Mouse (Mus musculus): Measurements from ENCODE around the gene Gm9747. TPM values are rescaled to one million over a fixed set of nuclear protein-coding genes. Genes with fewer than 3 reads are reported as not detected.

Gene Gm9747
- polyA plus RNA-seq, 1 experiment from 2014 or later = 6.2 TPM

DNA sequence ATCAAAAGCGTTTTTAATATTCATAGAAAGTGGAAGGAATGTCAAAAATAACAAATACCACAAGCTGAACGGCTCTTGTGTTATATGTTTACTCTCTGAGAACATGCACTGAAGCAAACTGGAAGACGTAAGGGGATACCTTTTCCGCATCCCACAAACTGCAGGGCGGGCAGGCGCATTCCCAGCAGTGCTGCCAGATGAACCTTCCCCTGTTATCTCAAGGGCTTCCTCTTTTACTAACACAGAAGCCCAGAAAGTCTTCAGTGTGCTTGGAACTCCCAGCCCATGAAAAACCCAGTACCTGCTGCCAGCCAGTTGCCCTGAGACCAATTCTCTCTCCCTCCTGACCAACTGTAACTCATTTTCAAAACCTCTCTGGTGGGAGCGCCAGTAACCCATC is 32.3 kb upstream of the Gm9747 start:
- H3K27me3 ChIP-seq (ENCODE audit: control insufficient read depth, insufficient read depth, low read length) = no peaks in the 10 kb centered on the region
- no peak overlapping the region for H3K9ac ChIP-seq (ENCODE audit: low read length)
- no peaks in the 10 kb centered on the region for H3K4me1 ChIP-seq (replicated peaks; ENCODE audit: control insufficient read depth, insufficient read depth)
- DNase-seq (ENCODE audit: low spot score) = no peak
- no peaks in the 10 kb centered on the region for H3K9me3 ChIP-seq (ENCODE audit: control insufficient read depth, low read length)
- H3K36me3 ChIP-seq (ENCODE audit: control insufficient read depth, insufficient read depth, low read length) = no peaks in the 10 kb centered on the region
- TF ChIP-seq EP300 (optimal IDR thresholded peaks at IDR 0.05) (no peak), CTCF (IDR thresholded peaks at IDR 0.05; ENCODE audit: low read depth) (no peak)
- no peak overlapping the region for H3K4me2 ChIP-seq (replicated peaks; ENCODE audit: low read depth)
- no peak for ATAC-seq (ENCODE audit: low FRiP score, low TSS enrichment)
- H3K27ac ChIP-seq (replicated peaks) = no peak overlapping the region
- 46% methylated on average over 7 of the region's 7 CpGs for WGBS
- H3K4me3 ChIP-seq (ENCODE audit: low read depth, low read length) = no peak overlapping the region

DNA sequence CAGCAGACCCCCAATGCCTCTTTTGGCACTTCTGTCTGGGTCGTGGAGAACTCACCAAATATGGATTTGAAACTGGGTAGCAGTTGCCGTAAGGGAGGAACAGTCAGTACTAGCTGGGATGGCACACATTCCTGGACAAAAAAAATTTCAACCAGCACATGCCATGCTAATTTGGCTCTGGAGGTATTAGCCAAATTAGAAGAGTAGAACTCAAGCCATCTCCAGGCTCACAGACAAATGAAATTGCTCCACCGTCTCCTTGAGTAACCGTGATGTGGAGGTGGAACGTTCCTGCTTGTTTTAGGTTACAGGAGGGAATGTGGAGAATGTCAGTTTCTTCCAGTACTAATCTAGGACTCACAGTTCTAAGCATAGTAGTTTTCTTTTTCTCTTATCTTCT is 25.4 kb upstream of the Gm9747 start:
- Histone ChIP-seq H3K4me3 (ENCODE audit: low read depth, low read length) (no peak overlapping the region), H3K4me1 (replicated peaks; ENCODE audit: control insufficient read depth, insufficient read depth) (no peaks in the 10 kb centered on the region), H3K9me3 (ENCODE audit: control insufficient read depth, low read length) (no peaks in the 10 kb centered on the region), H3K9ac (ENCODE audit: low read length) (no peak overlapping the region), H3K4me2 (replicated peaks; ENCODE audit: low read depth) (no peak overlapping the region), H3K36me3 (ENCODE audit: control insufficient read depth, insufficient read depth, low read length) (no peaks in the 10 kb centered on the region), H3K27me3 (ENCODE audit: control insufficient read depth, insufficient read depth, low read length) (no peaks in the 10 kb centered on the region), H3K27ac (replicated peaks) (no peak overlapping the region)
- DNase-seq (ENCODE audit: low spot score) (no peak), ATAC-seq (ENCODE audit: low FRiP score, low TSS enrichment) (no peak)
- no peak for TF ChIP-seq EP300 (optimal IDR thresholded peaks at IDR 0.05)
- no peak for TF ChIP-seq CTCF (IDR thresholded peaks at IDR 0.05; ENCODE audit: low read depth)
- WGBS = 71% methylated on average over 5 of the region's 5 CpGs

DNA sequence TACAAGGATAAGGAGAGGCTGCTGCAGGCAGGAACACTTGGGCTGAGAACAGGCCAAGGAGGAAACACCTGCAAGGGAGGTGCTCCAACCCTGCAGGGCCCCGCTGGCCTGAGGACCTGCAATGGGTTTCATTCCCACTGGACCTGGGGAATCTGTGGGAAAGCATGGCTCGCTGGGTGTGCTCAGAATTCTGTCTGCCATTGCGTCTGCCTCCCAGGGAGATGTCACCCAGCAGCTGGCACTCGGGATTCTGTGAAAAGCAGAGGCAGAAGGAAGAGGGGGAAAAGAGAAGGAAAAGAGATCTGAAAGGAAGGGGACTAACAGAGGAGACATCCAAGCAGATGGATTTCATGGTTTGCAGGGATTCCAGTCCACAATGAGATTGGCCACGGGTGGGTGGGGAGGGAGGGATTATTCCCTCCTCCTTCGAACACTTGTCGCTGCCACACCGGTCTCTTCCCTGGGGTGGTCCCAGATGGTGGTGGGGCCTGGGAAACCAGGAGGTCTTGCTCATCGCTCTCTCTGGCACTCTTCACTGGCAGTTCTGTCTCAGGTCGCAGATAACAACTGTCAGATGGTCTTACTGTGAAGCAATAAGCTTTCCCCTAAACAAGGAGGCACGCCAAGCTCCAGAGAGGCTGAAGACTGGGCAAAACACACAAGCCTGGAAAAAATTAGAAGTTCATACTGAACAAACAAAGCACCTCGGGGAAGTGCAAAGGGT is 12.1 kb upstream of the Gm9747 start:
- DNase-seq (ENCODE audit: low spot score) = no peak
- no peak overlapping the region for H3K4me3 ChIP-seq (ENCODE audit: low read depth, low read length)
- H3K36me3 ChIP-seq (ENCODE audit: control insufficient read depth, insufficient read depth, low read length) = no peaks in the 10 kb centered on the region
- TF ChIP-seq CTCF (IDR thresholded peaks at IDR 0.05; ENCODE audit: low read depth) (no peak), EP300 (optimal IDR thresholded peaks at IDR 0.05) (no peak)
- 43% methylated on average over 10 of the region's 12 CpGs for WGBS
- no peak overlapping the region for H3K4me2 ChIP-seq (replicated peaks; ENCODE audit: low read depth)
- no peaks in the 10 kb centered on the region for H3K4me1 ChIP-seq (replicated peaks; ENCODE audit: control insufficient read depth, insufficient read depth)
- ATAC-seq (ENCODE audit: low FRiP score, low TSS enrichment) = no peak
- H3K9me3 ChIP-seq (ENCODE audit: control insufficient read depth, low read length) = no peaks in the 10 kb centered on the region
- no peak overlapping the region for H3K27ac ChIP-seq (replicated peaks)
- no peaks in the 10 kb centered on the region for H3K27me3 ChIP-seq (ENCODE audit: control insufficient read depth, insufficient read depth, low read length)
- no peak overlapping the region for H3K9ac ChIP-seq (ENCODE audit: low read length)

DNA sequence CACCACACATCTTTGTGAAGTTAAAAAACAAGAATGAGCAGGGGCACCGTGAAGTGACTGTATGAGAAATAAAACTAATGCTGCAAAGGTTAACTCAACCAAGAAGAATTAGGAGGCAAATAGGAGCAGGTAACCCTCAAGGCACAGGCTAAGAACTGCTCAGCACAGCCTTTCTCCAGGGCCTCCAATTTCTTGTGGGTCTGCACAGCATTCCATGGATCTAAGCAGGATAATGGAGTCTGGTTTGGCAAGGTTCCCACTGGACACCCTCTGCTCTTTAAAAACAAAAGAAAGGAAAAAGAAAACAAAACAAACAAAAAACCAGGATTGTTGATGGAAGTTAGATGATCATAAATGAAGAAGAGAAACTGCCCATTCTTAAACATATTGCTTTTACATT is 11.4 kb upstream of the Gm9747 start:
- H3K27ac ChIP-seq (replicated peaks) = no peak overlapping the region
- H3K9ac ChIP-seq (ENCODE audit: low read length) = no peak overlapping the region
- TF ChIP-seq EP300 (optimal IDR thresholded peaks at IDR 0.05) (no peak), CTCF (IDR thresholded peaks at IDR 0.05; ENCODE audit: low read depth) (no peak)
- H3K4me3 ChIP-seq (ENCODE audit: low read depth, low read length) = no peak overlapping the region
- WGBS = 52% methylated on average over 1 of the region's 1 CpGs
- DNase-seq (ENCODE audit: low spot score) = no peak
- no peaks in the 10 kb centered on the region for H3K9me3 ChIP-seq (ENCODE audit: control insufficient read depth, low read length)
- no peaks in the 10 kb centered on the region for H3K27me3 ChIP-seq (ENCODE audit: control insufficient read depth, insufficient read depth, low read length)
- H3K4me1 ChIP-seq (replicated peaks; ENCODE audit: control insufficient read depth, insufficient read depth) = no peaks in the 10 kb centered on the region
- no peak for ATAC-seq (ENCODE audit: low FRiP score, low TSS enrichment)
- H3K4me2 ChIP-seq (replicated peaks; ENCODE audit: low read depth) = no peak overlapping the region
- H3K36me3 ChIP-seq (ENCODE audit: control insufficient read depth, insufficient read depth, low read length) = no peaks in the 10 kb centered on the region

DNA sequence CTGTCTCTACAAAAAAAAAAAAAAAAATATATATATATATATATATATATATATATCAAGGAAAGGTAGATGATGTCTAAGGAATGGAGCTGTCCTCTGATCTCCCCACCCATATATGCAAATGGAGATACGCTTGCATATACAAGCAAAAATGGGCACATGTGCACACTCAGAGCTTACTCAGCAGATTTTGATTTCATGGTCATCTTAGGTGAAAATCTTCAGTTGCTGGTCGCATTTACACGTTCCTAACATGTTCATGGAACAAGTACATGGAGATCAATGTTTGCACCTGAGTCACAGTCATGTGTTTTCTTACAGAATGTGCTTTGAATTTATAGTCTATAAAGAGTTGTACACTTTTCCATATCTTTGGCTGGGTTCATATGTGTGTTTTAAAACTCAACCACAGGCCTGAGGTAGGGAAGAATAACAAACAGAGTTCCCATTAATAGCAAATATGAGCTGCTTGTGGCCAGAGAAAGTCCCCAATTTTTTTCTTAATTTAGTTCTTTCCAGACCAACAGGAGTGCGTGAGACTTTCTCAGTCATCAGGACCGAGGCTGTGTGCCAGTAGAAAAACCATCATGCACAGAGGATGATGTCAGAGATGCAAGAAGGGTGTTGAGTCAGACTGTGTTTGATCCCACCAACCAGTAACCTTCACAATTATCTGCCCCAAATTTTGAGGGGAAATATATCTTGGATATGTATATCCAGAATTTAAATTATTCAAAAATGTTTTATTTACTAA is 9.7 kb upstream of the Gm9747 start:
- no peaks in the 10 kb centered on the region for H3K9me3 ChIP-seq (ENCODE audit: control insufficient read depth, low read length)
- no peak overlapping the region for H3K9ac ChIP-seq (ENCODE audit: low read length)
- DNase-seq (ENCODE audit: low spot score) = no peak
- H3K27ac ChIP-seq (replicated peaks) = no peak overlapping the region
- H3K4me2 ChIP-seq (replicated peaks; ENCODE audit: low read depth) = no peak overlapping the region
- no peaks in the 10 kb centered on the region for H3K36me3 ChIP-seq (ENCODE audit: control insufficient read depth, insufficient read depth, low read length)
- 84% methylated on average over 5 of the region's 5 CpGs for WGBS
- TF ChIP-seq CTCF (IDR thresholded peaks at IDR 0.05; ENCODE audit: low read depth) = no peak
- TF ChIP-seq EP300 (optimal IDR thresholded peaks at IDR 0.05) = no peak
- no peaks in the 10 kb centered on the region for H3K4me1 ChIP-seq (replicated peaks; ENCODE audit: control insufficient read depth, insufficient read depth)
- H3K27me3 ChIP-seq (ENCODE audit: control insufficient read depth, insufficient read depth, low read length) = no peaks in the 10 kb centered on the region
- no peak overlapping the region for H3K4me3 ChIP-seq (ENCODE audit: low read depth, low read length)
- ATAC-seq (ENCODE audit: low FRiP score, low TSS enrichment) = no peak

DNA sequence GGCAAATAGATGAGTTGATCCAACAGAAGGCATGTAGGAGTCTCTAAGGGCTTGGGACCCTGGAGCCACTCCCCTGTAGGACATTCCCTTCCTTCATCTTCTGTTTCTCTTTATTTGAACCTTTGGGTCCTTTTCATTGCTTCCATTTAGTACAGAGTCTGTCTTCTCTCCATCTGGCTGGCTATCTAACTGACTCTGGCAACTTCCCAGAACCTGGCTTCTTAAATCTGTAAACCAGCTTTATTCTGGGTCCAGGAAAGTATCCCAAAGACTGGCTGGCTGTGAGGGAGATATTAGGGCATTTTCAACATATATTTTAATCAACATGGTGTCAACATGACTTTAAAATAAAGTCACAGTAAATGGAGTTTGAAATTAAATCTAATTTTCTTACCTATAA is 4.1 kb upstream of the Gm9747 start:
- H3K27ac ChIP-seq (replicated peaks) = no peak overlapping the region
- H3K4me2 ChIP-seq (replicated peaks; ENCODE audit: low read depth) = no peak overlapping the region
- no peak for DNase-seq (ENCODE audit: low spot score)
- TF ChIP-seq EP300 (optimal IDR thresholded peaks at IDR 0.05) (no peak), CTCF (IDR thresholded peaks at IDR 0.05; ENCODE audit: low read depth) (no peak)
- H3K4me1 ChIP-seq (replicated peaks; ENCODE audit: control insufficient read depth, insufficient read depth) = no peaks in the 10 kb centered on the region
- no peak overlapping the region for H3K4me3 ChIP-seq (ENCODE audit: low read depth, low read length)
- ATAC-seq (ENCODE audit: low FRiP score, low TSS enrichment) = no peak
- no peaks in the 10 kb centered on the region for H3K27me3 ChIP-seq (ENCODE audit: control insufficient read depth, insufficient read depth, low read length)
- no peak overlapping the region for H3K9ac ChIP-seq (ENCODE audit: low read length)
- H3K9me3 ChIP-seq (ENCODE audit: control insufficient read depth, low read length) = no peaks in the 10 kb centered on the region
- no peaks in the 10 kb centered on the region for H3K36me3 ChIP-seq (ENCODE audit: control insufficient read depth, insufficient read depth, low read length)
